Mouse (Mus musculus) right cerebral cortex, postnatal 25 days (tissue): Measurements from ENCODE around the gene Mrpl55.

ENCODE experiments used
- DNase-seq: peaks from one replicate; pipeline ENCODE4 v3.0.0; 2022

Mrpl55 gene

GRCm38 (mm10) chr11:59202081-59202995 is at the start of gene Mrpl55:
Gene Mrpl55, plus strand, starts transcription at chr11:59202486.
- peak; percentile 91 for DNase-seq

- DNase-seq, result no peak
Observed at GRCm38 (mm10) chr11:59154220-59154619, 48.1 kb upstream of the Mrpl55 start.

- no peak for DNase-seq
Observed at GRCm38 (mm10) chr11:59155900-59156299, 46.4 kb upstream of the Mrpl55 start.

GRCm38 (mm10) chr11:59159099-59159498 is 43.2 kb upstream of the Mrpl55 start:
- no peak for DNase-seq

GRCm38 (mm10) chr11:59159558-59159957 is 42.7 kb upstream of the Mrpl55 start:
- no peak for DNase-seq

GRCm38 (mm10) chr11:59161398-59161797 is 40.9 kb upstream of the Mrpl55 start:
- DNase-seq, result no peak

- no peak for DNase-seq
Observed at GRCm38 (mm10) chr11:59162443-59163254, 39.6 kb upstream of the Mrpl55 start.

- DNase-seq, result peak; percentile 98
Observed at GRCm38 (mm10) chr11:59163255-59164236, 38.7 kb upstream of the Mrpl55 start, which contains the start of gene Iba57. Gene Iba57, minus strand, starts transcription at chr11:59163739.

GRCm38 (mm10) chr11:59164384-59164783 is 37.9 kb upstream of the Mrpl55 start:
- no peak for DNase-seq

- DNase-seq, result no peak
Observed at GRCm38 (mm10) chr11:59165616-59166241, 36.6 kb upstream of the Mrpl55 start.

- no peak for DNase-seq
Observed at GRCm38 (mm10) chr11:59169807-59170206, 32.5 kb upstream of the Mrpl55 start.

GRCm38 (mm10) chr11:59170549-59170948 is 31.7 kb upstream of the Mrpl55 start:
- DNase-seq, result no peak

GRCm38 (mm10) chr11:59174189-59174838 is 28.0 kb upstream of the Mrpl55 start:
- no peak for DNase-seq

- DNase-seq, result no peak
Observed at GRCm38 (mm10) chr11:59176475-59176874, 25.8 kb upstream of the Mrpl55 start.

- no peak for DNase-seq
Observed at GRCm38 (mm10) chr11:59176921-59177320, 25.4 kb upstream of the Mrpl55 start.

GRCm38 (mm10) chr11:59182864-59183331 is 19.4 kb upstream of the Mrpl55 start, which contains the start of gene Gjc2:
Gene Gjc2, minus strand, starts transcription at chr11:59183213.
- no peak for DNase-seq

GRCm38 (mm10) chr11:59183821-59184220 is 18.5 kb upstream of the Mrpl55 start:
- peak; percentile 31 for DNase-seq

- no peak for DNase-seq
Observed at GRCm38 (mm10) chr11:59185490-59185889, 16.8 kb upstream of the Mrpl55 start.

- no peak for DNase-seq
Observed at GRCm38 (mm10) chr11:59187706-59188105, 14.6 kb upstream of the Mrpl55 start.

GRCm38 (mm10) chr11:59191231-59192058 is 10.8 kb upstream of the Mrpl55 start:
- peak; percentile 95 for DNase-seq
